Mouse (Mus musculus) adrenal gland, postnatal 10 days (tissue): ENCODE data around the gene Gm17334. TPM values are rescaled to one million over a fixed set of nuclear protein-coding genes. Genes with fewer than 3 reads are reported as not detected.
A peak's percentile ranks its signal among the peaks of the same experiment; 100 is the strongest.

Experiments used
- DNase-seq: peaks from one replicate; pipeline ENCODE4 v3.0.0; 2021; ENCODE audit warnings: mixed read lengths
- long read RNA-seq, 2 experiments: library from polyadenylated mRNA; stranded (forward); transcript quantifications; one replicate each; pipeline ENCODE4 v2.0.0; 2021
- total RNA-seq, 2 experiments: library from RNA; stranded (reverse); gene quantifications; 2 replicates each; pipeline ENCODE4 v1.2.3; 2021

Gm17334 gene
- 1 to 10 TPM in 1 of 2 experiments, not detected in 1; 1.2 TPM for total RNA-seq
- long read RNA-seq, experiment 1, result 0 reads
- long read RNA-seq, experiment 2, result 0 reads

GRCm38 (mm10) chr11:53773087-53773486 lies at the start of gene Gm17334:
TSS of gene Gm17334 (minus strand) at chr11:53773187.
- DNase-seq, result no peak

GRCm38 (mm10) chr11:53821945-53822338 lies 49.0 kb upstream of the Gm17334 start:
- DNase-seq, result no peak

- DNase-seq, result no peak
These were observed 48.4 kb upstream of the Gm17334 start for GRCm38 (mm10) chr11:53821230-53821944.

GRCm38 (mm10) chr11:53820516-53821170 lies 47.7 kb upstream of the Gm17334 start:
- DNase-seq, result no peak

- no peak for DNase-seq
These were observed 46.5 kb upstream of the Gm17334 start for GRCm38 (mm10) chr11:53819511-53819910.

GRCm38 (mm10) chr11:53818794-53819193 lies 45.8 kb upstream of the Gm17334 start:
- DNase-seq, result peak; percentile 37

GRCm38 (mm10) chr11:53816841-53817375 lies 43.9 kb upstream of the Gm17334 start:
- no peak for DNase-seq

GRCm38 (mm10) chr11:53814810-53815209 lies 41.8 kb upstream of the Gm17334 start:
- peak; percentile 37 for DNase-seq

GRCm38 (mm10) chr11:53813001-53813868 lies 40.2 kb upstream of the Gm17334 start:
- peak; percentile 82 for DNase-seq

- DNase-seq, result no peak
These were observed 38.3 kb upstream of the Gm17334 start for GRCm38 (mm10) chr11:53811312-53811711.

GRCm38 (mm10) chr11:53810749-53811148 lies 37.8 kb upstream of the Gm17334 start:
- peak; percentile 45 for DNase-seq

- DNase-seq, result no peak
These were observed 37.2 kb upstream of the Gm17334 start for GRCm38 (mm10) chr11:53810156-53810555.

GRCm38 (mm10) chr11:53809354-53809753 lies 36.4 kb upstream of the Gm17334 start:
- DNase-seq, result no peak

GRCm38 (mm10) chr11:53805786-53806185 lies 32.8 kb upstream of the Gm17334 start:
- DNase-seq, result peak; percentile 75

GRCm38 (mm10) chr11:53804569-53805344 lies 31.8 kb upstream of the Gm17334 start:
- no peak for DNase-seq

- no peak for DNase-seq
These were observed 30.5 kb upstream of the Gm17334 start for GRCm38 (mm10) chr11:53803494-53803893.

- DNase-seq, result no peak
These were observed 30.1 kb upstream of the Gm17334 start for GRCm38 (mm10) chr11:53803093-53803492.

- DNase-seq, result no peak
These were observed 28.0 kb upstream of the Gm17334 start for GRCm38 (mm10) chr11:53800975-53801374.

- DNase-seq, result no peak
These were observed 27.0 kb upstream of the Gm17334 start for GRCm38 (mm10) chr11:53800036-53800435.

- no peak for DNase-seq
These were observed 25.2 kb upstream of the Gm17334 start for GRCm38 (mm10) chr11:53798041-53798711.

- DNase-seq, result no peak
These were observed 24.5 kb upstream of the Gm17334 start for GRCm38 (mm10) chr11:53797386-53797920.
